Mouse (Mus musculus) stomach, embryonic 15.5 days (tissue): ENCODE data around the gene Dnajc13. TPM values are rescaled to one million over a fixed set of nuclear protein-coding genes. Genes with fewer than 3 reads are reported as not detected.

Experiments
- ATAC-seq: fragments of 200-750 bp; cut with Nextera tagmentation; 2 replicates; pipeline ENCODE4 v1.8.0; 2017; ENCODE audit warnings: low read depth, moderate number of reproducible peaks, moderate TSS enrichment; ENCODE audit not compliant: insufficient read depth, low FRiP score
- H3K27ac ChIP-seq: fragments of 300-500 bp; sonication (generic); 2 replicates; pipeline ENCODE4 v1.5.1; 2015; ENCODE audit warnings: mild to moderate bottlenecking, inconsistent platforms
- H3K27me3 ChIP-seq: fragments of 300-500 bp; sonication (generic); replicated peaks from 2 replicates; pipeline ENCODE4 v1.6.1; 2015; ENCODE audit warnings: inconsistent platforms
- H3K36me3 ChIP-seq: fragments of 300-500 bp; sonication (generic); 2 replicates; pipeline ENCODE4 v1.6.1; 2015; ENCODE audit warnings: inconsistent platforms
- H3K4me1 ChIP-seq: fragments of 300-500 bp; sonication (generic); 2 replicates; pipeline ENCODE4 v1.6.1; 2015; ENCODE audit warnings: inconsistent platforms
- H3K4me2 ChIP-seq: fragments of 300-500 bp; sonication (generic); 2 replicates; pipeline ENCODE4 v1.6.1; 2015; ENCODE audit warnings: mild to moderate bottlenecking, inconsistent platforms
- H3K4me3 ChIP-seq: fragments of 300-500 bp; sonication (generic); replicated peaks from 2 replicates; pipeline ENCODE4 v1.5.1; 2015; ENCODE audit warnings: inconsistent platforms
- H3K9ac ChIP-seq: fragments of 300-500 bp; sonication (generic); 2 replicates; pipeline ENCODE4 v1.6.1; 2015; ENCODE audit warnings: inconsistent platforms
- H3K9me3 ChIP-seq: fragments of 300-500 bp; sonication (generic); 2 replicates; pipeline ENCODE4 v1.6.1; 2016; ENCODE audit warnings: inconsistent platforms
- WGBS: fragments of 180-500 bp; shearing (Covaris S2); methylation state at CpG from one replicate; pipeline ENCODE4 v1.1.7; 2015; 5-methylcytosine and 5-hydroxymethylcytosine counted together
- polyA plus RNA-seq: library from polyadenylated mRNA; unstranded; fragments of >200 nt; fragmentation: Nextera tagmentation; extraction: Ambion mirVana; gene quantifications from 2 replicates; pipeline ENCODE4 v1.2.1, GENCODE M21; 2015

The Dnajc13 gene
- polyA plus RNA-seq, 1 experiment from 2014 or later, result 18.3 TPM

DNA sequence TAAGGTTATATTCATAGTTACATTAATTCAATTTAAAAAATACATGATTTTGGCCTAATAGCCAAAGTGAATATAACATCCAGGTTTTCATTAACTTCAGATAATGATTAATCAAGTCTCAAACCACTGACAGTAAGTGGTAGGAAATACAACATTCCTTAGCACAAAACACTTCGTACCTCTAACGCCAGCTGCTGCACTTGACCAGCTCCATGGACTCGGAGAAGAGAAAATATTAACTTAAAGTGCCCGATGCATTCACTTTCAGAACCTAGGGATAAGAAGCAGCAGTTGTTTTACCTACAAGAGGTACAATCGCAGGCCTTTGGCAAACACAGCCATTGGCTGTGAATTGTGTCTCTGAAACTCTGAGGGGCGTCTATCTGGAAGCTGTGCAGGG lies 90.4 kb downstream of the Dnajc13 start:
- Histone ChIP-seq H3K36me3 (peaks cover 28% of the 10 kb centered on the region), H3K4me3 (no peak overlapping the region), H3K27me3 (no peaks in the 10 kb centered on the region), H3K9me3 (no peaks in the 10 kb centered on the region), H3K4me2 (no peak overlapping the region), H3K4me1 (no peaks in the 10 kb centered on the region), H3K9ac (no peak overlapping the region), H3K27ac (no peak overlapping the region)
- ATAC-seq, result no peak
- 89% methylated on average over 6 of the region's 6 CpGs for WGBS

DNA sequence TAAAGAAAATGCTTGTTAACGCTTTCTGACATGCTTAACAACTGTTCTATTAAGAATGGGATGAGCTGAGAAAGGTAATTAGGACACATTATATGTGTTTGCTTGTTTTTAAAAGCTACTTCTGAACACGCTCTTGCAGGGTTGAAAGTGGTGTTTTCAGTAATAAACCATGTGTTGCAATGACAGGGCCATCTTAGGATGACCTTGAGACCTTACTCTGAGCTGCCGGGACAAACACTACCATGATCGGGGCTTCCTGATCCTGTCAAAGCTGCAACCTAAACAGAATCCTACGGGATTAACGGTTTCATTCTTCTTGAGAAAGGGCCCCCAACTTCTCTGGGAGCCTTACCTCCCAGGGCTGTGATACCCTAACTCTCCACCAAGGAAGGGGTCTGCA lies 91.1 kb downstream of the Dnajc13 start:
- Histone ChIP-seq H3K9ac (no peak overlapping the region), H3K9me3 (no peaks in the 10 kb centered on the region), H3K4me3 (no peak overlapping the region), H3K4me2 (no peak overlapping the region), H3K4me1 (no peaks in the 10 kb centered on the region), H3K27ac (no peak overlapping the region), H3K27me3 (no peaks in the 10 kb centered on the region), H3K36me3 (peaks cover 29% of the 10 kb centered on the region)
- no peak for ATAC-seq
- WGBS, result 81% methylated on average over 6 of the region's 6 CpGs

DNA sequence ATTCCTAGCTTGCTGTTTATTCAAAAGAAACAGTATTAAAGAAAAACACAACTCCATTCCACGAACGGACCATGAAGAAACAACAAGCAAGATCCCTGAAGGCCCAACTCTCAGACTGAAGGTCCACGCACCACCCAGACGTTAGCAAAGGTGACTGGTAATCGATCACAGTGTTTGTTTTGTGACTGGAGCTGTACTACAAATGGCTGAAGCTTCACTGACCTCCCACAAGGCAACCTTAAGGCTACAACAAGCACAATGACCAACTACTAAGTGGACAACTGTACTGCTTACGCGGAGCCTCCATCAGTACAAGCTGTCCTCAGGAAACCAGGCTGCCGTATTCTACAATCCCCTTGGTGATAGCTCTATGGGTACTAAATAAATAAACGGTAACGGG lies 92.7 kb downstream of the Dnajc13 start:
- 89% methylated on average over 10 of the region's 10 CpGs for WGBS
- H3K36me3 ChIP-seq, result peaks cover 27% of the 10 kb centered on the region

DNA sequence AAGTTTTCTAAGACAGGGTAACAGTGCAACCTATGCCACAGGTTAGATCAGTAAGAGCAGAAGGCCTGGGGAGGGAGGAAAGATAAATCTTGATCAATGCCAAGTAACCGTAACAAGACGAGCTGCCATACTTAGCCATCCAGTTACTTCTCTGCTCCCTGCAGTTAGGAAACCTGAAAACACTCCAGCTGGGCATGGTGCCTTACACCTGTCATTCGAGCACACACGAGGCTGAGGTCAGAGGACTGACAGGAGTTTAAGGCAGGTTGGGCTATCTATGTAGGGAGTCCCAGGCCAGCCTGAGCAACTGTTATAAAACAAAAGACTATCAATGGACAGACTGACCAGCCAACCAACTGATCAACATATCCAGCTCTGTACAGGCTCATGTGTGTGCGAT lies 96.8 kb downstream of the Dnajc13 start:
- H3K27me3 ChIP-seq, result no peaks in the 10 kb centered on the region
- H3K27ac ChIP-seq, result no peak overlapping the region
- peaks cover 36% of the 10 kb centered on the region for H3K36me3 ChIP-seq
- 88% methylated on average over 5 of the region's 5 CpGs for WGBS
- H3K4me3 ChIP-seq, result no peak overlapping the region
- H3K9me3 ChIP-seq, result no peaks in the 10 kb centered on the region
- no peak overlapping the region for H3K9ac ChIP-seq
- H3K4me2 ChIP-seq, result no peak overlapping the region
- ATAC-seq, result no peak
- no peaks in the 10 kb centered on the region for H3K4me1 ChIP-seq

More for the DNA sequence above, 92.7 kb downstream of the Dnajc13 start:
- Histone ChIP-seq H3K4me2 (no peak overlapping the region), H3K4me3 (no peak overlapping the region), H3K9me3 (no peaks in the 10 kb centered on the region), H3K4me1 (no peaks in the 10 kb centered on the region), H3K27ac (no peak overlapping the region), H3K9ac (no peak overlapping the region), H3K27me3 (no peaks in the 10 kb centered on the region)
- ATAC-seq, result no peak

DNA sequence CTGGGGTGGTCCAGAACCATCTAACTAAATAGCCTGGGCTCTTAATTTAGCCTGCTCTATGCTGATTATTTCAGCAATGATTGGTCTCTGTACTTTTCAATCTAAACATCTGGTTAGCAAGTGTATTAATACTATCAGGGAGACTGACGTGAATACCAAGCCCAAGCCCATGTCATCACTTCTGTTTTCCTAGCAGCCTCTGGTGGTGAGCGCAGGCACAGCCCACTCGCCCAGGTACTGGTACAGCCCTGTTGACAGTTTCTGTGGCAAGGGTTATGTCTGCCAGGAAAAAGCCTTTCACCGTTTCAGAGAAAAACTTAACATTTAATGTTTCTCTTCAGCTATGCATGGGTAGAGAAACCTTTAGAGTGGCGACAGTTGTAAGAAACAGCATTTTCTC lies 98.5 kb downstream of the Dnajc13 start:
- ATAC-seq, result no peak
- H3K27me3 ChIP-seq, result no peaks in the 10 kb centered on the region
- H3K9ac ChIP-seq, result no peak overlapping the region
- H3K4me3 ChIP-seq, result no peak overlapping the region
- H3K9me3 ChIP-seq, result no peaks in the 10 kb centered on the region
- peaks cover 46% of the 10 kb centered on the region for H3K36me3 ChIP-seq
- no peak overlapping the region for H3K27ac ChIP-seq
- H3K4me2 ChIP-seq, result no peak overlapping the region
- H3K4me1 ChIP-seq, result no peaks in the 10 kb centered on the region
- WGBS, result 88% methylated on average over 5 of the region's 5 CpGs

DNA sequence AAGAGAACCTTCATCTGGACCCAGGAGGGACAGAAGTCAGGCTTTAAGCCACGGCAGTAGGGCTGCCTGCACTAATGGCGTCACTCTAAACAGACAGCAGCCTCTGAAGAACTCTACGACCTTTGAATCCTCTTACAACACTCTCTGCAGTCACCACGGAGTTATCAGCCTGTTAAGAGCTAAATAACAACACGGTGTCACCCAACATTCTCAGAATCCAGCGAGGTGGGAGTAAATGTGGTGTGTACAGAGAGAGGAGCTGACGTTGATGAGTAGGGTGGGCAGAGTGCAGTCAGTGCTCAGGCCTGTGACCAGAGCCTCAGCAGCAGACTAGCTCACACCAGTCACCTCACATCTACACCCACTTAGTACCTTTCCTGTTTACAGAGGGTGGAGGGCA lies 101.6 kb downstream of the Dnajc13 start:
- Histone ChIP-seq H3K9me3 (no peaks in the 10 kb centered on the region), H3K27ac (no peak overlapping the region), H3K27me3 (no peaks in the 10 kb centered on the region), H3K36me3 (peaks cover 57% of the 10 kb centered on the region), H3K4me1 (no peaks in the 10 kb centered on the region), H3K4me3 (no peak overlapping the region), H3K9ac (no peak overlapping the region), H3K4me2 (no peak overlapping the region)
- WGBS, result 78% methylated on average over 7 of the region's 7 CpGs
- peak; percentile 31; the same call in 1 of the 2 replicates for ATAC-seq

DNA sequence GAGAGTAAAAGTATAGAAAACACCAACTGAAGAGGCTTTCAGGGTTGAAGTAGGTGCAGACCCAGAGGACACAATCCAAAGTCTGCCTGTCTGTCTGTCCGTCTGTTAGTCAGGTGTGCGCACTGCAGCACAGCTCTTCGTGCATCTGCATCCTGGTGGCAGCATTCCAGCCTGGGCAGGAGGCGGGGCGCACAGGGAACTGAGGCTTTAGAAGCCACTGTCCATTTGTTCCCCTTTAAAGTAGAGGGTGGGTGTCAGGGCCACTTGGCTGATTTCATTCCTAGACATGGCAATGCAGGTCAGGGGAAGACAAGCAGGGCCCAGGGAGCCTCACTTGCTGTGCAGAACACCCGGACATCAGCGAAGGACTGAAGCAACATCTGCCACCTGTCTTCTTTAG lies 105.4 kb downstream of the Dnajc13 start:
- Histone ChIP-seq H3K4me1 (no peaks in the 10 kb centered on the region), H3K9me3 (no peaks in the 10 kb centered on the region), H3K4me3 (no peak overlapping the region), H3K36me3 (peaks cover 68% of the 10 kb centered on the region), H3K27me3 (no peaks in the 10 kb centered on the region), H3K27ac (no peak overlapping the region), H3K9ac (no peak overlapping the region), H3K4me2 (no peak overlapping the region)
- 91% methylated on average over 7 of the region's 7 CpGs for WGBS
- ATAC-seq, result no peak

DNA sequence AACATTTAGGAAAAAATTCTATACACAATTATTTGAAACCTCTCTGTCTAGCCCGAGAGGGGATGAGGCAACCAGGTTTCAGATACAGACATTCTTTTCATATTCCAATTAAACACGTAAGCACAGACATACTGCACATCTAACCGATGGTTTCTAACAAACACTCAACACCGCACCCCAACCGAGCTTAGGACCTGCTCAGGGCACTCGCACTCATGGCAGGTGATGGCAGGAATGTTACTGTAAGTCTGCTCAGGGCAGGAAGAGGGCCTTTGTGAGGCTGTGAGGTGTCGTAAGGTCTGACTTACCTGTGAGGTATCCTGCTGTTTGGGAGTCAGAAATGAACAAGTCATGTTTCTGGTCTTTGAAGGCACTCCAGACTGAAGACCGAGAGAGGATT lies 106.2 kb downstream of the Dnajc13 start:
- Histone ChIP-seq H3K9me3 (no peaks in the 10 kb centered on the region), H3K36me3 (peaks cover 69% of the 10 kb centered on the region), H3K27ac (no peak overlapping the region), H3K9ac (no peak overlapping the region), H3K4me1 (no peaks in the 10 kb centered on the region), H3K4me3 (no peak overlapping the region), H3K27me3 (no peaks in the 10 kb centered on the region), H3K4me2 (no peak overlapping the region)
- ATAC-seq, result no peak
- WGBS, result 95% methylated on average over 8 of the region's 8 CpGs

DNA sequence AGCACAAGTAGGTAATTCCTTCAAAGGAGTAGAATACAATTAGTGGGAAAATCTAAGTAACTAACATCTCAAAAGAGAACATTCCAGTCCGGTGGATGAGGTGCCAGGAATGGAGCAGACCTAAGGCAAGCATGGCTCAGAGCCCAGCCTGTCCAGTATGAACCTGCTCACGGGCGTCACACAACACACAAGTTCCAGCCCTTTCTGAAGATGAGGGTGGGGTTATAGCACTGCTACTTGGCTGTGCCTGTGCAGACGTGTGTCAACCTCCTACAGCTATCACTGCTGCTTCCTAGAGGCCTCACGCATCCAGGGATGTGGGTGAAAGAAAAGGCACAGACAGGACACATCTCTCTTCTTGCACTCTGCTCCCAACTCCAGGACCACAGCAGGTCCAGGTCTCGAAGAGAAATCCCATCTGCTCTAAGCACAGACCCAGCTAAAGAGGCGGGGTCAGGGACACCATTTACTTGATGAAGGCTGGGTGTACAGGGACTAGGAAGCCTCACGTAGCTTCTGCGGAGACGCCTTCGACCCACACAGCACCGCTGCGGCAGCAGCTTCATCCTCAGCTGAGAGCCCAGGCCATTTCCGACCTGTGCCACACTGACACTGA lies 107.5 kb downstream of the Dnajc13 start:
- H3K27ac ChIP-seq, result no peak overlapping the region
- H3K4me3 ChIP-seq, result no peak overlapping the region
- H3K27me3 ChIP-seq, result no peaks in the 10 kb centered on the region
- 93% methylated on average over 14 of the region's 14 CpGs for WGBS
- no peak overlapping the region for H3K9ac ChIP-seq
- H3K4me2 ChIP-seq, result no peak overlapping the region
- no peak for ATAC-seq
- peaks cover 72% of the 10 kb centered on the region for H3K36me3 ChIP-seq
- H3K4me1 ChIP-seq, result no peaks in the 10 kb centered on the region
- H3K9me3 ChIP-seq, result no peaks in the 10 kb centered on the region

DNA sequence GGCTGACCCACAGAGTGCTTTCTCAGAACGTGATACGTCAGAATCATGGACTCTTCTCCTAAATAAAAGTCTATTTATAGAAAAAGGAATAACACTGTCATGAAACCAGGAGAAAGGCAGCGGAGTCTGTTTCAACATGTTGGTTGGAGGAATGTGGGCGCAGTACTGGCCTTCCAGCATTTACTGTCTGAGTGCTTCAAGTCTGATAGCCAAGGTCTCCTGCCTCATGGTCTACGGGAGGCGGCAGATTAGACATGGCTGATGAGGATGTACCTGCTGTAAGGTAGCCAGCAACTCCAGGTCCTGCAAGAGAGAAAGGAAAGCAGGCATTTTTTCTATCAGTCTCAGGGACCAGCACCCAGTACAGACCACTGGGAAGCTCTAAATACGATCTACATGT lies 110.6 kb downstream of the Dnajc13 start:
- ATAC-seq, result no peak
- Histone ChIP-seq H3K4me2 (no peak overlapping the region), H3K36me3 (peaks cover 57% of the 10 kb centered on the region), H3K4me3 (no peak overlapping the region), H3K27ac (no peak overlapping the region), H3K27me3 (no peaks in the 10 kb centered on the region), H3K4me1 (no peaks in the 10 kb centered on the region), H3K9me3 (no peaks in the 10 kb centered on the region), H3K9ac (no peak overlapping the region)
- 91% methylated on average over 7 of the region's 7 CpGs for WGBS

DNA sequence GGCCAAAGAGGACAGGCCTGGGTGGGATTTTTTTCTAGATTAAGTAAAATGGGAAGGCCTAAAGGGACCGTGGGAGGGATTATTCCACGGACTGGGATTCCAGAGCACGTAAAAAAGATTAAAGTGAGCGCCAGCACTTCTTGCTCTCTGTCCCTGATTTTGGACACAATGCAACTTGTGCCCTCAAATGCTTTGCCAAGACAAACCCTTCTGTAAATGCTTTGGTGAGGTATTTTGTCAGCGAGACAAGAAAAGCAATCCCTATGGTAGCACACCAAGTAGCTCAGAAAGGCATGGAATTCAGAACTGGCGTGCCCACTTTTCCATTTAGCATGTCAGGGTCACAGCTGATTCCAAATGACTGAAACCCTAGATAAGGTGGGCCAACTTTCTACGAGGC lies 113.8 kb downstream of the Dnajc13 start:
- Histone ChIP-seq H3K27me3 (no peaks in the 10 kb centered on the region), H3K4me2 (no peak overlapping the region), H3K27ac (no peak overlapping the region), H3K9me3 (no peaks in the 10 kb centered on the region), H3K4me3 (no peak overlapping the region), H3K4me1 (no peaks in the 10 kb centered on the region), H3K36me3 (peaks cover 38% of the 10 kb centered on the region), H3K9ac (no peak overlapping the region)
- ATAC-seq, result no peak
- WGBS, result 89% methylated on average over 7 of the region's 7 CpGs

DNA sequence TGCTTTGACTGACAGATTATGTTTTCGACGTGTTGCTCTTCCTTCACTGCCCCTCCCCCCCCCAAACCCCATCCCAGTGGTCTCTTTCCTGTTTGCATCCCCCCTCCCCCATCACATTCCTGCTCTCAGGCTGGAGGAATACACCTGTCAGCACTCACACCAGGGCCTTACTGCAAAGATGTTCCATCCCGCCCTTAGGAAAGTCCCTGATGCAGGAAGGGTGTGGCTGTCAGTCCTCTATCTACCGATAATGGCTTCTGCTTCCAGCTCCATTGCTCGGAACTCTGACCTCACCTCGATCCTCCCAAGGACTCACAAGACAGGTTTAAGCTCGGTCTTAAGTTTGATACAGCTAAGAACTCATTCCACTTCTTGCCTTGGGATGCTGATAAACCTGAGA lies 116.0 kb downstream of the Dnajc13 start:
- no peak for ATAC-seq
- Histone ChIP-seq H3K9me3 (no peaks in the 10 kb centered on the region), H3K27ac (no peak overlapping the region), H3K4me3 (no peak overlapping the region), H3K36me3 (peaks cover 17% of the 10 kb centered on the region), H3K9ac (no peak overlapping the region), H3K4me2 (no peak overlapping the region), H3K27me3 (no peaks in the 10 kb centered on the region), H3K4me1 (no peaks in the 10 kb centered on the region)
- WGBS, result 76% methylated on average over 7 of the region's 7 CpGs
